Mouse (Mus musculus) heart, postnatal 0 days (tissue): Measurements from ENCODE around the gene Ap3b2. TPM values are rescaled to one million over a fixed set of nuclear protein-coding genes. Genes with fewer than 3 reads are reported as not detected.

Source experiments
- ATAC-seq: fragments of 200-750 bp; cut with Nextera tagmentation; 2 replicates; pipeline ENCODE4 v1.8.0; 2017; ENCODE audit warnings: low read depth, moderate number of reproducible peaks, moderate library complexity; ENCODE audit not compliant: insufficient read depth
- DNase-seq: peaks from one replicate; pipeline ENCODE4 v3.0.0-alpha.2; 2016; ENCODE audit warnings: low spot score
- H3K27ac ChIP-seq: fragments of 300-500 bp; sonication (generic); 2 replicates; pipeline ENCODE4 v1.5.1; 2014; ENCODE audit warnings: low read depth, mild to moderate bottlenecking
- H3K27me3 ChIP-seq: fragments of 300-500 bp; sonication (generic); 2 replicates; pipeline ENCODE4 v1.6.1; 2014; ENCODE audit warnings: low read length, mixed read lengths; ENCODE audit not compliant: control insufficient read depth, insufficient read depth
- H3K36me3 ChIP-seq: fragments of 300-500 bp; sonication (generic); replicated peaks from 2 replicates; pipeline ENCODE4 v1.6.1; 2014; ENCODE audit warnings: low read length, mixed read lengths; ENCODE audit not compliant: control insufficient read depth, insufficient read depth
- H3K4me1 ChIP-seq: fragments of 300-500 bp; sonication (generic); 2 replicates; pipeline ENCODE4 v1.6.1; 2014; ENCODE audit warnings: antibody characterized with exemption; ENCODE audit not compliant: control insufficient read depth, insufficient read depth
- H3K4me2 ChIP-seq: fragments of 300-500 bp; sonication (generic); 2 replicates; pipeline ENCODE4 v1.6.1; 2014; ENCODE audit warnings: low read depth, mild to moderate bottlenecking, low read length, moderate library complexity
- H3K4me3 ChIP-seq: fragments of 300-500 bp; sonication (generic); 2 replicates; pipeline ENCODE4 v1.5.1; 2014; ENCODE audit warnings: low read depth, low read length
- H3K9ac ChIP-seq: fragments of 300-500 bp; sonication (generic); replicated peaks from 2 replicates; pipeline ENCODE4 v1.6.1; 2014; ENCODE audit warnings: low read depth, low read length, mixed read lengths
- H3K9me3 ChIP-seq: fragments of 300-500 bp; sonication (generic); replicated peaks from 2 replicates; pipeline ENCODE4 v1.6.1; 2016; ENCODE audit warnings: low read length; ENCODE audit not compliant: control insufficient read depth
- CTCF ChIP-seq: IDR thresholded peaks from 2 replicates; pipeline ENCODE4 v1.5.1; 2016; ENCODE audit warnings: antibody characterized with exemption, control low read depth, low read depth
- EP300 ChIP-seq: IDR thresholded peaks from 2 replicates; pipeline ENCODE4 v1.6.1; 2016; ENCODE audit warnings: antibody characterized with exemption, low read depth
- WGBS: fragments of 180-500 bp; shearing (Covaris S2); extraction: QIAGEN DNeasy Blood & Tissue Kit; methylation state at CpG from one replicate; pipeline ENCODE4 v1.1.7; 2014; 5-methylcytosine and 5-hydroxymethylcytosine counted together
- polyA plus RNA-seq: library from polyadenylated mRNA; unstranded; fragments of >200 nt; fragmentation: Nextera tagmentation; extraction: Ambion mirVana; gene quantifications from 2 replicates; pipeline ENCODE4 v1.2.1, GENCODE M21; 2015
- total RNA-seq: library from RNA; depleted of rRNA; stranded (reverse); fragments of >200 nt; gene quantifications from 2 replicates; pipeline ENCODE4 v1.2.3, GENCODE M21; 2014; ENCODE audit warnings: low replicate concordance

Ap3b2 gene
- total and polyA plus RNA-seq, 2 experiments from 2014 or later, result 0.40 TPM; not detected in 1

- no peak for TF ChIP-seq EP300
- TF ChIP-seq CTCF, result no peak
- Histone ChIP-seq H3K27me3 (peaks cover 15% of the 10 kb centered on the region; the same call in 1 of the 2 replicates), H3K27ac (no peak overlapping the region), H3K4me3 (no peak overlapping the region), H3K4me2 (no peak overlapping the region), H3K9ac (no peak overlapping the region), H3K4me1 (no peaks in the 10 kb centered on the region), H3K9me3 (no peaks in the 10 kb centered on the region), H3K36me3 (no peaks in the 10 kb centered on the region)
- ATAC-seq (no peak), DNase-seq (no peak)
- WGBS, result 5% methylated on average over 24 of the region's 24 CpGs
These were observed 16.9 kb downstream of the Ap3b2 start for GRCm38 (mm10) chr7:81476833-81477232.

GRCm38 (mm10) chr7:81475221-81475620, 18.5 kb downstream of the Ap3b2 start:
- H3K4me1 ChIP-seq, result no peaks in the 10 kb centered on the region
- 72% methylated on average over 3 of the region's 3 CpGs for WGBS
- DNase-seq, result no peak
- no peak for ATAC-seq
- H3K27me3 ChIP-seq, result peaks cover 15% of the 10 kb centered on the region; the same call in 1 of the 2 replicates
- TF ChIP-seq CTCF (no peak), EP300 (no peak)
- H3K27ac ChIP-seq, result no peak overlapping the region
- no peaks in the 10 kb centered on the region for H3K9me3 ChIP-seq
- H3K9ac ChIP-seq, result no peak overlapping the region
- H3K4me2 ChIP-seq, result no peak overlapping the region
- H3K36me3 ChIP-seq, result no peaks in the 10 kb centered on the region
- H3K4me3 ChIP-seq, result no peak overlapping the region

DNA sequence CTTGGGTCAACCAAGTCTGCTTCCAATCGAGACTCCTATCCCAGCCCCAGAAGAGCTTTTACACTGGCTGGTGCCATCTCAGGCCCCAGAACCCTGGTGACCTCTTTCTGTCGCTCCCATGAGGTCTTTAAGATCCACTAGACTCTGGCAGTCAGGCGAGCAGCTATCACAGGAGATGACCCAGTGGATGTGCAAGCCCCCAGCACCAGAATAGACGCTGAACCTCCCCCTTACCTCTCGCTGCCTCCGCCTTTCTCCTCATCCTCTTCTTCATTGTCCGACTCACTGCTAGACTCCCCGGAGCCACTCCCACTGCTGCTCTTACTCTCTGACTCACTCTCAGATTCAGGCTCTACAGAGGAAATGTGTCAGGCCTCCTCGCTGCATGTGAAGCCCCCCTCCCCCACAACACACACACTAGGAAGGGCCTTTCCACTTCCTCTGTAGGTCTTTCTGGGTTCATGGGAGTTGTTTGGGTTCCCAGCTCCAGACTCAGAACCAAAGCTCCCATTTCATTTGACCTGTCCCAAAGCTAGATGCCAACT, 28.7 kb downstream of the Ap3b2 start:
- no peaks in the 10 kb centered on the region for H3K9me3 ChIP-seq
- no peak overlapping the region for H3K9ac ChIP-seq
- no peak for TF ChIP-seq EP300
- TF ChIP-seq CTCF, result no peak
- no peak overlapping the region for H3K4me3 ChIP-seq
- no peak overlapping the region for H3K27ac ChIP-seq
- no peak for ATAC-seq
- no peak overlapping the region for H3K4me2 ChIP-seq
- 46% methylated on average over 9 of the region's 9 CpGs for WGBS
- H3K4me1 ChIP-seq, result no peaks in the 10 kb centered on the region
- no peak for DNase-seq
- no peaks in the 10 kb centered on the region for H3K36me3 ChIP-seq
- no peaks in the 10 kb centered on the region for H3K27me3 ChIP-seq

GRCm38 (mm10) chr7:81464116-81464515, 29.6 kb downstream of the Ap3b2 start:
- 0% methylated on average over 4 of the region's 4 CpGs for WGBS
- H3K4me1 ChIP-seq, result no peaks in the 10 kb centered on the region
- no peak for TF ChIP-seq EP300
- no peak for TF ChIP-seq CTCF
- H3K9me3 ChIP-seq, result no peaks in the 10 kb centered on the region
- no peak overlapping the region for H3K9ac ChIP-seq
- no peaks in the 10 kb centered on the region for H3K36me3 ChIP-seq
- DNase-seq (peak; percentile 31), ATAC-seq (0 out of 2 replicates have a peak, but pooled peaks have one; percentile 24)
- H3K27me3 ChIP-seq, result 0 out of 2 replicates have a peak, but pooled peaks cover 4% of the 10 kb centered on the region
- no peak overlapping the region for H3K4me2 ChIP-seq
- no peak overlapping the region for H3K4me3 ChIP-seq
- no peak overlapping the region for H3K27ac ChIP-seq

DNA sequence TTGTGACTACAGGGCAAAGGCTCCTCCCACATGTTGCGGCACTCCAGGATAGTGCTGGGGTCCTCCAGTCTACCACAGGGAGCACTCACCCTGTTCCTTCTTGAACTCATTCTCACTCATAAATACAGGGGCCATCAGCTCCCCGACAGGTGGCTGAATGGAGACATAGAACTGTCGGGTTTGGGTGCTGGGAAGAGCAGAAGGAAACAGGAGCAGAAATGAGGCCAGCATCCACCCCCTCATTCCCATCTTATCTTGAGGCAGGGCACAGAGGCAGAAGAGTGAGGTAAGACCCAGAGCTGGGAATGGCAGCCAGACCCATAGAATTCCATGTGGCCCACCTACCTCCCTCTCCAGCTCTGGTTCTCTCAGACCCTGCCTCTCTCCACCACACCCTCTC, 30.9 kb downstream of the Ap3b2 start:
- no peak for ATAC-seq

DNA sequence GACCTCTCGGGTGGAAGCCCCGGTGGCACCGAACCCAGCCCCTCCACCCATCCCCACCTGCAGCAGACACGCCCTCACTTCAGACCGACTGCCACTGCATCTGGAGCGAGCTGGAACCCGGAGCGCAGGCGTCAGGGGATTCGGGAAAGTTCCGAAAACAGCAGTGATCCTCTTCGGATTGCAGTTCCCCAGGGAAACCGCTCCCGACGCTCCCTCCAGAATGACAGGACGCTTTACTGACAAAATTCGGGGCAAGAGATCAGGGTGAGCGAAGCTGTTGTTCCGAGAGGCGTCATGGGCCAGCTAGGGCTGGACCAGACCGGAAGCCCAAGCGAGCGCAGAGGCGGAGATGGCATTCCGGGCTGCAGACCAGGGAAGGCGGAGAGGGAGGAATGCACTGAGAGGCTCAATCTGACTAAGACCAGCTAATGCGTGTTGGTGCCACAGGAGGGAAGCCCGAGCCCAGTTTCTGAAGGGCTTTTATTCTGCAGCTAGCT, 38.5 kb downstream of the Ap3b2 start, which contains the start of gene Cpeb1:
Gene Cpeb1 (minus strand): TSS at position 311 of the 497 bp plus-strand sequence.
- peak; percentile 76 for ATAC-seq
- H3K4me2 ChIP-seq, result peak within 1 kb of the TSS; percentile 87
- WGBS, result 2% methylated on average over 28 of the region's 28 CpGs
- TF ChIP-seq CTCF (peak; percentile 47), EP300 (no peak)
- H3K4me1 ChIP-seq, result peaks cover 8% of the 10 kb centered on the region; the same call in 1 of the 2 replicates
- H3K9me3 ChIP-seq, result no peaks in the 10 kb centered on the region
- peak; percentile 79 for DNase-seq
- peaks cover 78% of the 10 kb centered on the region for H3K27me3 ChIP-seq
- H3K4me3 ChIP-seq, result peak within 1 kb of the TSS; percentile 56
- no peak within 1 kb of the TSS for H3K27ac ChIP-seq
- peak within 1 kb of the TSS; percentile 44 for H3K9ac ChIP-seq
- H3K36me3 ChIP-seq, result no peaks in the 10 kb centered on the region

More for the DNA sequence above, 30.9 kb downstream of the Ap3b2 start:
- Histone ChIP-seq H3K4me3 (no peak overlapping the region), H3K4me1 (no peaks in the 10 kb centered on the region), H3K36me3 (no peaks in the 10 kb centered on the region), H3K4me2 (no peak overlapping the region), H3K27me3 (peaks cover 14% of the 10 kb centered on the region; the same call in 1 of the 2 replicates), H3K9me3 (no peaks in the 10 kb centered on the region), H3K27ac (no peak overlapping the region), H3K9ac (no peak overlapping the region)
- 57% methylated on average over 3 of the region's 3 CpGs for WGBS
- DNase-seq, result no peak
- TF ChIP-seq EP300 (no peak), CTCF (no peak)
